Mouse (Mus musculus) forebrain, postnatal 0 days (tissue): Measurements from ENCODE around the gene Fat3. TPM values are rescaled to one million over a fixed set of nuclear protein-coding genes. Genes with fewer than 3 reads are reported as not detected.

Experiments
- ATAC-seq: fragments of 200-750 bp; cut with Nextera tagmentation; 2 replicates; pipeline ENCODE4 v1.8.0; 2017; ENCODE audit warnings: mild to moderate bottlenecking, moderate library complexity
- DNase-seq: peaks from one replicate; pipeline ENCODE4 v3.0.0-alpha.2; 2015
- H3K27ac ChIP-seq: fragments of 300-500 bp; sonication (generic); 2 replicates; pipeline ENCODE4 v1.5.1; 2014; ENCODE audit warnings: low read depth, mild to moderate bottlenecking, antibody characterized with exemption, low read length, moderate library complexity, mixed read lengths
- H3K27me3 ChIP-seq: fragments of 300-500 bp; sonication (generic); 2 replicates; pipeline ENCODE4 v1.6.1; 2014; ENCODE audit warnings: mild to moderate bottlenecking, low read length, mixed read lengths; ENCODE audit not compliant: insufficient read depth
- H3K36me3 ChIP-seq: fragments of 300-500 bp; sonication (generic); 2 replicates; pipeline ENCODE4 v1.6.1; 2014; ENCODE audit warnings: mild to moderate bottlenecking, moderate library complexity; ENCODE audit not compliant: insufficient read depth
- H3K4me1 ChIP-seq: fragments of 300-500 bp; sonication (generic); 2 replicates; pipeline ENCODE4 v1.6.1; 2014; ENCODE audit warnings: antibody characterized with exemption; ENCODE audit not compliant: insufficient read depth
- H3K4me2 ChIP-seq: fragments of 300-500 bp; sonication (generic); 2 replicates; pipeline ENCODE4 v1.6.1; 2014; ENCODE audit warnings: low read depth, mild to moderate bottlenecking, moderate library complexity
- H3K4me3 ChIP-seq: fragments of 300-500 bp; sonication (generic); 2 replicates; pipeline ENCODE4 v1.5.1; 2014; ENCODE audit warnings: low read depth, low read length, mixed read lengths
- H3K9ac ChIP-seq: fragments of 300-500 bp; sonication (generic); 2 replicates; pipeline ENCODE4 v1.6.1; 2014; ENCODE audit warnings: mild to moderate bottlenecking
- H3K9me3 ChIP-seq: fragments of 300-500 bp; sonication (generic); 2 replicates; pipeline ENCODE4 v1.6.1; 2016; ENCODE audit warnings: low read length
- CTCF ChIP-seq: sonication (generic); IDR thresholded peaks from 2 replicates; pipeline ENCODE4 v1.5.1; 2016; ENCODE audit warnings: antibody characterized with exemption, control low read depth, low read depth
- WGBS: fragments of 180-500 bp; shearing (Covaris S2); extraction: QIAGEN DNeasy Blood & Tissue Kit; methylation state at CpG from one replicate; pipeline ENCODE4 v1.1.7; 2014; 5-methylcytosine and 5-hydroxymethylcytosine counted together
- polyA plus RNA-seq: library from polyadenylated mRNA; unstranded; fragments of >200 nt; fragmentation: Nextera tagmentation; extraction: Ambion mirVana; gene quantifications from 2 replicates; pipeline ENCODE4 v1.2.1, GENCODE M21; 2015
- total RNA-seq: library from RNA; depleted of rRNA; stranded (reverse); fragments of >200 nt; gene quantifications from 2 replicates; pipeline ENCODE4 v1.2.3, GENCODE M21; 2014

Fat3 gene
- total and polyA plus RNA-seq, 2 experiments from 2014 or later: 5.6 to 50.4 TPM

- ATAC-seq (peak; percentile 93), DNase-seq (no peak)
- no peaks in the 10 kb centered on the region for H3K27me3 ChIP-seq
- H3K4me2 ChIP-seq: no peak overlapping the region
- TF ChIP-seq CTCF: no peak
- H3K36me3 ChIP-seq: no peaks in the 10 kb centered on the region
- H3K4me1 ChIP-seq: no peaks in the 10 kb centered on the region
- H3K27ac ChIP-seq: no peak overlapping the region
- no peak overlapping the region for H3K9ac ChIP-seq
- H3K9me3 ChIP-seq: no peaks in the 10 kb centered on the region
- no peak overlapping the region for H3K4me3 ChIP-seq
Measured at GRCm38 (mm10) chr9:16282291-16282804, 218.7 kb downstream of the Fat3 start.

DNA sequence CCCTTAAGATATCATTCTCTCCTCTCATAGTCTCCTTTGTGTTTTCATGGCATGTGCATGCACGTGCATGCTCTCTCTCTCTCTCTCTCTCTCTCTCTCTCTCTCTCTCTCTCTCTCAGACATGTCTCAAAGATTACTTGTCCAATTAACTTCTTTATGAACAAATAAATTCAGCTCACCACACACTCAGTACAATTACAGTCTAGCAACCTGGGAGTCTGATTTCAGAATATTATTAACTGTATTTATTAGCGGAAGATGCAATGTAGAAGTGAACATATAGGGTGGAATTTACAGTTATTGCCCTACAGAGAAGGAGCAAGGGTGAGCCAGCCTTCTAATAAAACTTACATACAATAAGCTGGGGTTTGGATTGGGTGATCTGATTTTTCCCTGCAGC, 225.5 kb downstream of the Fat3 start:
- Histone ChIP-seq H3K9ac (no peak overlapping the region), H3K36me3 (no peaks in the 10 kb centered on the region), H3K4me2 (no peak overlapping the region), H3K4me3 (no peak overlapping the region), H3K9me3 (no peaks in the 10 kb centered on the region), H3K27me3 (no peaks in the 10 kb centered on the region), H3K4me1 (no peaks in the 10 kb centered on the region), H3K27ac (no peak overlapping the region)
- WGBS: 66% methylated on average over 2 of the region's 2 CpGs
- ATAC-seq: no peak
- DNase-seq: no peak
- TF ChIP-seq CTCF: no peak

DNA sequence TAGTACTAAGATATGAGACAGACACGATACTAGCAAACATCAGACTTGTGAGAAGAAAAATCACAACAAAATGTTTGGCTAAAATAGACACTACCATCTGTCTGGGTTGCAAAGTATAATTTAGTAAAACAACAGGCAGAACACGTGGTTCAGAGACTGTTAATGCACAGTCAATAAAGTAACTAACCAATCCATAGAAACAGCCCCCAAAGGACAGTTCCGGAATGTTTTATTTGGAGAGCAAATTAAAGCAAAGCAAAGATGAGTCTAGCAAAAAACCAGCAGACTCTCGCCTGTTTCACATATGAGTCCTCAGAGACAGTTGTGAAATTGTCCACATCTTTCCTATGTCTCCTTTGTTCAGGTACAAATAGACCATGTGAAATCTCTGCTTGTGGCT, 227.0 kb downstream of the Fat3 start:
- ATAC-seq (peak; percentile 36), DNase-seq (no peak)
- H3K9me3 ChIP-seq: no peaks in the 10 kb centered on the region
- TF ChIP-seq CTCF: no peak
- H3K27ac ChIP-seq: no peak overlapping the region
- no peaks in the 10 kb centered on the region for H3K4me1 ChIP-seq
- 68% methylated on average over 4 of the region's 4 CpGs for WGBS
- no peak overlapping the region for H3K4me3 ChIP-seq
- H3K9ac ChIP-seq: no peak overlapping the region
- no peaks in the 10 kb centered on the region for H3K27me3 ChIP-seq
- H3K4me2 ChIP-seq: no peak overlapping the region
- no peaks in the 10 kb centered on the region for H3K36me3 ChIP-seq

DNA sequence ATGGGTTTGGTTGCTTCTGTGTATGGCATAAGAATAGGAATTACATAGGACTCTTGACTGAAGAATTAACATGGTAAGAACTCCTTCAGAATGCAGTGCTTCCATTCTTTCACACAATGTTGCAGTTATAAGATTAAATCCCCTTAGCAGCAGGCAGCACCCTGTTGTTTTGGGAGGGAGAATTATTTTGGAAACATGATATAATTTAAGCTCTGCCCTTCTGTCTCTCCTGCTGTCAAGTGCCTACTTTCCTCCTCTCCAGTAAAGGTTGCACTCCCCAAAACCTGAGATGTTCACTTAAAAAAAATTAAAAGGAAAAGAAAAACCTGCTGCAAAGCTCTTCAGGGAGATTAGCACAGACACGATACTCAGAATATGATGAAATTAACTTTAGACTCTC, 228.3 kb downstream of the Fat3 start:
- ATAC-seq: no peak
- 74% methylated on average over 1 of the region's 1 CpGs for WGBS
- Histone ChIP-seq H3K9ac (no peak overlapping the region), H3K27me3 (no peaks in the 10 kb centered on the region), H3K9me3 (no peaks in the 10 kb centered on the region), H3K36me3 (no peaks in the 10 kb centered on the region), H3K4me2 (no peak overlapping the region), H3K27ac (no peak overlapping the region), H3K4me3 (no peak overlapping the region), H3K4me1 (no peaks in the 10 kb centered on the region)
- no peak for DNase-seq
- no peak for TF ChIP-seq CTCF

DNA sequence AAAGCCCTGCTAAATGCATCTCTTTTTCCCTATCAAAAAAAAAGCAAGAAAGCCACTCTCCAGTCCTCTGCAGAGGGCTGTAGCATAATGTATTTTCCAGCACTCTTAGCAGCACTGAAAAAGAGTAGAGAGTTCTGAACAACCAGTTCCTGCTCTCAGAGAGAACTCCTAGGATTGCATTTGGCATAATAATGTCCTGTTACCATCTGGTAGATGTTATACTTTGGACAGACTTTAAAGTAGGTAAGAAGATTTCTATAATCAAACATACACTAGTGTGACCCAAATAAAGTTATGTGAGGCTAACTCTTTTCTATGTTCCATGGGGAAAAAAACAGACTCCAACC, 230.3 kb downstream of the Fat3 start:
- no peaks in the 10 kb centered on the region for H3K27me3 ChIP-seq
- ATAC-seq (no peak), DNase-seq (no peak)
- no peaks in the 10 kb centered on the region for H3K4me1 ChIP-seq
- no peaks in the 10 kb centered on the region for H3K36me3 ChIP-seq
- no peaks in the 10 kb centered on the region for H3K9me3 ChIP-seq
- H3K9ac ChIP-seq: no peak overlapping the region
- TF ChIP-seq CTCF: no peak
- no peak overlapping the region for H3K27ac ChIP-seq
- no peak overlapping the region for H3K4me3 ChIP-seq
- no peak overlapping the region for H3K4me2 ChIP-seq

- TF ChIP-seq CTCF: no peak
- Histone ChIP-seq H3K9ac (no peak overlapping the region), H3K4me1 (no peaks in the 10 kb centered on the region), H3K9me3 (no peaks in the 10 kb centered on the region), H3K27ac (no peak overlapping the region), H3K4me3 (no peak overlapping the region), H3K27me3 (no peaks in the 10 kb centered on the region), H3K4me2 (no peak overlapping the region), H3K36me3 (no peaks in the 10 kb centered on the region)
- DNase-seq (no peak), ATAC-seq (no peak)
- WGBS: 72% methylated on average over 4 of the region's 4 CpGs
Measured at GRCm38 (mm10) chr9:16270056-16270767, 230.9 kb downstream of the Fat3 start.

- Histone ChIP-seq H3K36me3 (no peaks in the 10 kb centered on the region), H3K27me3 (no peaks in the 10 kb centered on the region), H3K9ac (no peak overlapping the region), H3K9me3 (no peaks in the 10 kb centered on the region), H3K27ac (no peak overlapping the region), H3K4me1 (no peaks in the 10 kb centered on the region), H3K4me2 (no peak overlapping the region), H3K4me3 (no peak overlapping the region)
- no peak for DNase-seq
- TF ChIP-seq CTCF: no peak
- 59% methylated on average over 4 of the region's 4 CpGs for WGBS
- ATAC-seq: no peak
Measured at GRCm38 (mm10) chr9:16265519-16265918, 235.6 kb downstream of the Fat3 start.
